Mouse (Mus musculus) neural tube, embryonic 11.5 days (tissue): ENCODE measurements around the gene Rwdd2b. TPM values are rescaled to one million over a fixed set of nuclear protein-coding genes. Genes with fewer than 3 reads are reported as not detected.

Experiments used
- ATAC-seq: fragments of 200-750 bp; cut with Nextera tagmentation; 2 replicates; pipeline ENCODE4 v1.8.0; 2017; ENCODE audit warnings: moderate number of reproducible peaks, mild to moderate bottlenecking, moderate TSS enrichment, moderate library complexity; ENCODE audit not compliant: insufficient read depth, low FRiP score, low TSS enrichment
- DNase-seq: peaks from one replicate; pipeline ENCODE4 v3.0.0-alpha.2; 2015; ENCODE audit warnings: low spot score
- H3K27ac ChIP-seq: fragments of 300-500 bp; sonication (generic); 2 replicates; pipeline ENCODE4 v1.5.1; 2014; ENCODE audit warnings: low read depth, mild to moderate bottlenecking, low read length
- H3K27me3 ChIP-seq: fragments of 300-500 bp; sonication (generic); 2 replicates; pipeline ENCODE4 v1.6.1; 2014; ENCODE audit warnings: mild to moderate bottlenecking, low read length, mixed read lengths; ENCODE audit not compliant: control insufficient read depth, insufficient read depth
- H3K36me3 ChIP-seq: fragments of 300-500 bp; sonication (generic); 2 replicates; pipeline ENCODE4 v1.6.1; 2014; ENCODE audit warnings: mild to moderate bottlenecking, low read length, moderate library complexity, mixed read lengths; ENCODE audit not compliant: control insufficient read depth, insufficient read depth
- H3K4me1 ChIP-seq: fragments of 300-500 bp; sonication (generic); 2 replicates; pipeline ENCODE4 v1.6.1; 2014; ENCODE audit warnings: low read length, mixed read lengths; ENCODE audit not compliant: control insufficient read depth, insufficient read depth
- H3K4me2 ChIP-seq: fragments of 300-500 bp; sonication (generic); 2 replicates; pipeline ENCODE4 v1.6.1; 2014; ENCODE audit warnings: low read depth, mild to moderate bottlenecking, moderate library complexity
- H3K4me3 ChIP-seq: fragments of 300-500 bp; sonication (generic); 2 replicates; pipeline ENCODE4 v1.5.1; 2014; ENCODE audit warnings: low read depth, low read length
- H3K9ac ChIP-seq: fragments of 300-500 bp; sonication (generic); 2 replicates; pipeline ENCODE4 v1.6.1; 2014; ENCODE audit warnings: mild to moderate bottlenecking, low read length
- H3K9me3 ChIP-seq: fragments of 300-500 bp; sonication (generic); 2 replicates; pipeline ENCODE4 v1.6.1; 2016; ENCODE audit warnings: low read length; ENCODE audit not compliant: control insufficient read depth
- WGBS: fragments of 180-500 bp; shearing (Covaris S2); extraction: QIAGEN DNeasy Blood & Tissue Kit; methylation state at CpG from one replicate; pipeline ENCODE4 v1.1.7; 2014; 5-methylcytosine and 5-hydroxymethylcytosine counted together
- polyA plus RNA-seq: library from polyadenylated mRNA; unstranded; fragments of >200 nt; fragmentation: Nextera tagmentation; extraction: Ambion mirVana; gene quantifications from 2 replicates; pipeline ENCODE4 v1.2.1, GENCODE M21; 2014

The Rwdd2b gene
- polyA plus RNA-seq, 1 experiment from 2014 or later: 13.3 TPM

GRCm38 (mm10) chr16:87384366-87384765 lies 56.0 kb downstream of the Rwdd2b start:
- Histone ChIP-seq H3K27ac (no peak overlapping the region), H3K4me3 (no peak overlapping the region), H3K9ac (no peak overlapping the region), H3K36me3 (peaks cover 22% of the 10 kb centered on the region), H3K27me3 (no peaks in the 10 kb centered on the region), H3K9me3 (no peaks in the 10 kb centered on the region), H3K4me2 (no peak overlapping the region), H3K4me1 (no peaks in the 10 kb centered on the region)
- no peak for ATAC-seq
- WGBS: 63% methylated on average over 2 of the region's 2 CpGs
- DNase-seq: no peak

Other genes with a start within 250 kb of the Rwdd2b start
- gene N6amt1, start 86.4 kb downstream of the Rwdd2b start, polyA plus RNA-seq: 13.8 and 18.4 TPM in 2 replicates
- 34.6 and 35.9 TPM in 2 replicates for gene Ltn1, start 8.0 kb downstream of the Rwdd2b start, polyA plus RNA-seq
- gene Usp16, start 14.1 kb upstream of the Rwdd2b start, polyA plus RNA-seq: 51.4 and 53.0 TPM in 2 replicates
- 664 and 680 TPM in 2 replicates for gene Cct8, start 55.3 kb upstream of the Rwdd2b start, polyA plus RNA-seq
- gene Map3k7cl, start 112.8 kb upstream of the Rwdd2b start, polyA plus RNA-seq: 0.15 TPM in 1 of 2 replicates, not detected in the other